Mouse (Mus musculus) E14TG2a.4 (cell line): ENCODE measurements around the gene Methig1.

ENCODE experiments used
- CTCF ChIP-seq: conservative IDR thresholded peaks from 2 replicates; pipeline ENCODE4 v1.5.1; 2014; ENCODE audit warnings: low read length
- NANOG ChIP-seq: IDR thresholded peaks from 2 replicates; pipeline ENCODE4 v1.6.1; 2014; ENCODE audit warnings: borderline replicate concordance, low read length, mixed read lengths
- POU5F1 ChIP-seq: IDR thresholded peaks from 2 replicates; pipeline ENCODE4 v1.6.1; 2014; ENCODE audit warnings: low read length, borderline replicate concordance

DNA sequence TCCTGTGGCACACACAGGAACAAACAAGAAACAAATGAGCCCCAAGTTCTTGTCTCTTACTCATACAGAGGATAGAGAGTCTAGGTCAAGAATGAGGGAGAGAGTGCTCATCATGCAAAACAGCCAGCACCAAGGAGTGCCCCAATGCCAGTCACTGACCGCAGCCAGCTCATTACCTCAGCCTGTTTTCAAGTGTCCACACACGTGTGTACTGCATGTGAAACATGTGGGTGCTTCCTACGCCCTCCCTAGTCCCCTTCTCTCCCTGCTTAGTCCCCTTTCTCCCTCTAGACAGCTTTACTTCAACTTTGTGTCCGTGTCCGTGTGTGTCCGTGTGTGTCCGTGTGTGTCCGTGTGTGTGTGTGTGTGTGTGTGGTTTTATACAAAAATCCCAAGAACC, 26.7 kb downstream of the Methig1 start:
- TF ChIP-seq CTCF, result no peak
- no peak for TF ChIP-seq NANOG
- no peak for TF ChIP-seq POU5F1
